Mouse (Mus musculus) thymus, adult 2 months (tissue): ENCODE results near the gene Calhm6.

ENCODE experiments used
- CTCF ChIP-seq: fragments of 200-500 bp; IDR thresholded peaks from 2 replicates; pipeline ENCODE4 v1.5.1; 2012; ENCODE audit warnings: mild to moderate bottlenecking, control low read depth, low read length, moderate library complexity, borderline replicate concordance; ENCODE audit not compliant: control insufficient read depth, poor library complexity, insufficient read depth; ENCODE audit errors: extremely low read depth
- POLR2A ChIP-seq: fragments of 200-500 bp; IDR thresholded peaks from 2 replicates; pipeline ENCODE4 v1.6.1; 2012; ENCODE audit warnings: mild to moderate bottlenecking, low read length, control low read depth, moderate library complexity; ENCODE audit not compliant: control insufficient read depth, poor library complexity, insufficient read depth; ENCODE audit errors: extremely low read depth

GRCm38 (mm10) chr10:34141693-34142092, 13.9 kb upstream of the Calhm6 start:
- no peak for TF ChIP-seq CTCF
- TF ChIP-seq POLR2A: no peak
